19 mouse cellular contexts compared by ENCODE assay signal in genomic region chr11:121328619-121329018, GRCm38 (mm10). TPM values are rescaled to one million over a fixed set of nuclear protein-coding genes. Genes with fewer than 3 reads are reported as not detected.
"Had no signal": no experiment of that assay in that cellular context is flagged by ENCODE, and none has a peak within 500 bp of the region (broad histone marks: within the 10 kb centered on the region; RNA-seq: fewer than 3 reads in every experiment).

No protein-coding gene starts in this region.

- H3K9me3 ChIP-seq: lung, embryonic 15.5 days; megakaryocyte, embryonic 14.5 days; midbrain, embryonic 13.5 days; midbrain, embryonic 15.5 days; neural tube, embryonic 12.5 days; stomach, embryonic 15.5 days had no signal

- H3K4me3 ChIP-seq: lung, embryonic 15.5 days; megakaryocyte, embryonic 14.5 days; midbrain, embryonic 13.5 days; midbrain, embryonic 15.5 days; neural tube, embryonic 12.5 days; stomach, embryonic 15.5 days had no signal

- DNase-seq: lung, adult 2 months; lung, postnatal 14 days; lung, postnatal 36 days; right cerebral cortex, postnatal 14 days; thymus, adult 2 months; thymus, postnatal 25 days; thymus, postnatal 4 days had no signal

- H3K4me2 ChIP-seq: lung, embryonic 15.5 days; midbrain, embryonic 11.5 days; midbrain, embryonic 13.5 days; midbrain, embryonic 15.5 days; neural tube, embryonic 12.5 days; stomach, embryonic 15.5 days had no signal

- H3K9ac ChIP-seq: lung, embryonic 15.5 days; midbrain, embryonic 13.5 days; midbrain, embryonic 15.5 days; neural tube, embryonic 12.5 days; stomach, embryonic 15.5 days had no signal

- H3K27me3 ChIP-seq: lung, embryonic 15.5 days; megakaryocyte, embryonic 14.5 days; midbrain, embryonic 13.5 days; midbrain, embryonic 15.5 days; neural tube, embryonic 12.5 days; stomach, embryonic 15.5 days had no signal

- ATAC-seq: lung, postnatal 0 days; midbrain, embryonic 13.5 days; midbrain, embryonic 15.5 days had no signal

- H3K4me1 ChIP-seq: lung, embryonic 15.5 days; midbrain, embryonic 13.5 days; midbrain, embryonic 15.5 days; neural tube, embryonic 12.5 days; stomach, embryonic 15.5 days had no signal

- H3K27ac ChIP-seq: lung, embryonic 15.5 days; macrophage; midbrain, embryonic 13.5 days; midbrain, embryonic 15.5 days; neural tube, embryonic 12.5 days; stomach, embryonic 15.5 days; stomach, postnatal 0 days had no signal

RNA-seq across cellular contexts. Expression of gene Rab40b, which starts 59.4 kb away (rescaled TPM):
- total RNA-seq: monocyte, adult 5-6 weeks; neutrophil, adult 5-6 weeks had no signal
- polyA plus RNA-seq: macrophage had no signal
